Mouse (Mus musculus) midbrain, embryonic 11.5 days (tissue): ENCODE measurements around the gene Kifc5b. TPM values are rescaled to one million over a fixed set of nuclear protein-coding genes. Genes with fewer than 3 reads are reported as not detected.
"Not testable (repeated sequence)": the region's sequence is repeated elsewhere in the genome, so short reads cannot be mapped to it uniquely, and the experiment has no call there.

Experiments used
- ATAC-seq: fragments of 200-750 bp; cut with Nextera tagmentation; 2 replicates; pipeline ENCODE4 v1.8.0; 2017; ENCODE audit warnings: moderate TSS enrichment, moderate library complexity; ENCODE audit not compliant: low FRiP score
- DNase-seq: peaks from one replicate; pipeline ENCODE4 v3.0.0; 2015; ENCODE audit warnings: low spot score; ENCODE audit errors: missing footprints
- H3K27ac ChIP-seq: fragments of 300-500 bp; sonication (generic); 2 replicates; pipeline ENCODE4 v1.5.1; 2014; ENCODE audit warnings: low read depth, low read length
- H3K27me3 ChIP-seq: fragments of 300-500 bp; sonication (generic); 2 replicates; pipeline ENCODE4 v1.6.1; 2014; ENCODE audit warnings: mild to moderate bottlenecking, low read length, moderate library complexity, mixed read lengths; ENCODE audit not compliant: control insufficient read depth, insufficient read depth
- H3K36me3 ChIP-seq: fragments of 300-500 bp; sonication (generic); 2 replicates; pipeline ENCODE4 v1.6.1; 2014; ENCODE audit warnings: mild to moderate bottlenecking, low read length, moderate library complexity, mixed read lengths; ENCODE audit not compliant: control insufficient read depth, insufficient read depth
- H3K4me1 ChIP-seq: fragments of 300-500 bp; sonication (generic); 2 replicates; pipeline ENCODE4 v1.6.1; 2014; ENCODE audit warnings: low read length; ENCODE audit not compliant: control insufficient read depth, insufficient read depth
- H3K4me2 ChIP-seq: fragments of 300-500 bp; sonication (generic); 2 replicates; pipeline ENCODE4 v1.6.1; 2014; ENCODE audit warnings: mild to moderate bottlenecking, moderate library complexity
- H3K4me3 ChIP-seq: fragments of 300-500 bp; sonication (generic); 2 replicates; pipeline ENCODE4 v1.5.1; 2014; ENCODE audit warnings: low read depth, low read length
- H3K9ac ChIP-seq: fragments of 300-500 bp; sonication (generic); 2 replicates; pipeline ENCODE4 v1.6.1; 2014; ENCODE audit warnings: low read length
- H3K9me3 ChIP-seq: fragments of 300-500 bp; sonication (generic); 2 replicates; pipeline ENCODE4 v1.6.1; 2016; ENCODE audit warnings: low read length; ENCODE audit not compliant: control insufficient read depth
- WGBS: fragments of 180-500 bp; shearing (Covaris S2); extraction: QIAGEN DNeasy Blood & Tissue Kit; methylation state at CpG from one replicate; pipeline ENCODE4 v1.1.7; 2014; 5-methylcytosine and 5-hydroxymethylcytosine counted together
- polyA plus RNA-seq: library from polyadenylated mRNA; unstranded; fragments of >200 nt; fragmentation: Nextera tagmentation; extraction: Ambion mirVana; gene quantifications from 2 replicates; pipeline ENCODE4 v1.2.1, GENCODE M21; 2014

The Kifc5b gene
- polyA plus RNA-seq, 1 experiment from 2014 or later: 6.4 TPM

DNA sequence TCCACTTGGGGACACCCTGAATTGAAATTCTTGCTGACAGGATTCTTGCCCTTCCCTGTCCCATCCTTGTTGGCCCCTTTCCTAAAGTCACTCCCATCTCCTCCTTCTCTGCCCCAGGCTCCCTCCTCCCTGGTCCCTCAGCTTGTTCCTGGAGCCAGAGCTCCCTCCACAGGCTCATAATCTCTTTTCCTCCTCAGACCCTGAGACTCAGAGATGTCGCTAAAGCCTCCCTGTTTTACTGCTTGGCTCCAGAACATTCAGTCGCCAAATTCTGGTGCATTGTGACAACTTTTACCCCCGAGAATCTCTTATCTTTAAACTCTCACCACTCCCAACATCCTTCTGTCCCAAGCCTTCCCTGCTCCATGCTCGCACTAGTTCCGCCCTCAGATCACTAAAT is 12.6 kb upstream of the Kifc5b start:
- ATAC-seq (no peak), DNase-seq (no peak)
- Histone ChIP-seq H3K36me3 (no peaks in the 10 kb centered on the region), H3K27me3 (no peaks in the 10 kb centered on the region), H3K4me1 (no peaks in the 10 kb centered on the region), H3K9ac (no peak overlapping the region), H3K4me3 (no peak overlapping the region), H3K4me2 (no peak overlapping the region), H3K9me3 (no peaks in the 10 kb centered on the region), H3K27ac (no peak overlapping the region)
- 58% methylated on average over 5 of the region's 5 CpGs for WGBS

DNA sequence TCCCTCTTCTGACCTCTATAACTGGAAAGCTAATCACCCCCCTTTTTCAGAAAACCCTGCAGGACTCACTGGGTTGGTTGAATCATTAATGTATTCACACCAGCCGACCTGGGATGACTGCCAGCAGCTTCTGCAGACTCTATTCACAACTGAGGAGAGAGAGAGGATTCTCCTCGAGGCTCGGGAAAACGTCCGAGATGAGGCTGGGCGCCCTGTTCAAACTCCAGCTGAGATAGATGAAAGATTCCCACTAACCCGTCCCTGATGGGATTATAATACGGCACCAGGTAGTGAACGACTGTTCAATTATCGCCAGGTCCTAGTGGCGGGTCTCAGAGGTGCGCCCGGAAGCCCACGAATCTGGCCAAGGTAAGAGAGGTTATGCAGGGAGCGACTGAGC is 9.4 kb upstream of the Kifc5b start:
- WGBS: 93% methylated on average over 14 of the region's 15 CpGs

DNA sequence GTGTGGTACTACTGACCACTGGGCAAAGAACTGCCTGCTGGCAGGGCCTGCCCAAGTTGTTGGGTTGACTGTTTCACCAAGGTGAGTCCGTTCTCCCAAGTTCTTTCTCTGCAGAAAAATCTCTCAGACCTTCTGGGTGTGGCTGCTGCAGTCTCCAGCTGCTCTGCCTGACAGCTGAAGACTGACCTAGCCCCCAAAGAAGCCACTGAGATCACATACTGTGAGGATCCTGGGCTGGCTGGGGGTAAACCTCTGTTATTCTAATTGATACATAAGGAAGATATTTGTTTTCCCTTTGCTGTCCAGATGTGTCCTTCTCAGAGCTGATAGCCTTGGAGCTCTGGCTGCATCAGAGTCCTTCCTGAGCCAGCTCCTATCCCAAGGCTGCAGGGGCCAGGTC is 1.6 kb upstream of the Kifc5b start:
- H3K9ac ChIP-seq: no peak overlapping the region
- no peak overlapping the region for H3K4me2 ChIP-seq
- DNase-seq: peak; percentile 79
- H3K27me3 ChIP-seq: no peaks in the 10 kb centered on the region
- no peaks in the 10 kb centered on the region for H3K36me3 ChIP-seq
- H3K4me1 ChIP-seq: peaks cover 6% of the 10 kb centered on the region; the same call in 1 of the 2 replicates
- ATAC-seq: no peak
- no peak overlapping the region for H3K27ac ChIP-seq
- no peaks in the 10 kb centered on the region for H3K9me3 ChIP-seq
- H3K4me3 ChIP-seq: no peak overlapping the region
- 48% methylated on average over 1 of the region's 1 CpGs for WGBS

More for the DNA sequence above, 9.4 kb upstream of the Kifc5b start:
- not testable (repeated sequence) for DNase-seq, H3K27me3 ChIP-seq, ATAC-seq, H3K4me1 ChIP-seq, H3K9me3 ChIP-seq, H3K4me2 ChIP-seq, H3K27ac ChIP-seq, H3K4me3 ChIP-seq, H3K9ac ChIP-seq, H3K36me3 ChIP-seq

DNA sequence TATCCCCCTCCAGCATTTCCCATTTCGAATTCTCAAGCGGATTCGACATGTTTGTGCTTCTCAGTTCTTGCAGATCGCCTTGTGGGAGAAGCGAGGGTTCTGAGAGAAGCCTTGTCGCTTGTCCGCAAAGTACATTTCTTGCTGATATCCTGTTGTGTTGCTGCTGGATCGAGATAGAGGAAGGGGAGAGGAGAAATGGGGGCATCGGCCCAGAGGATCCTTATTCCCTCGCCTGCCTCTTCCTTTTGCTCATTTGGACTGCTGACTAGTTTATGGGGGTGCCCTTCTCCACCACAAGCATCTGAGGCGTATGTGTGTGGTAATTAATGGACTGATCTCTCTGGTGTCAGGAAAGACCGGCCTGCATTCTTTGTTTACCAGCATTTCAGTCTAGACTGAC is 669 bp downstream of the Kifc5b start:
- peak overlapping the region; percentile 65 for H3K4me3 ChIP-seq
- H3K4me2 ChIP-seq: peak overlapping the region; percentile 48
- H3K27me3 ChIP-seq, ATAC-seq, H3K4me1 ChIP-seq, H3K9me3 ChIP-seq, H3K36me3 ChIP-seq, H3K27ac ChIP-seq: not testable (repeated sequence)
- peak; percentile 83 for DNase-seq
- H3K9ac ChIP-seq: peak overlapping the region; percentile 75
- 4% methylated on average over 12 of the region's 12 CpGs for WGBS

DNA sequence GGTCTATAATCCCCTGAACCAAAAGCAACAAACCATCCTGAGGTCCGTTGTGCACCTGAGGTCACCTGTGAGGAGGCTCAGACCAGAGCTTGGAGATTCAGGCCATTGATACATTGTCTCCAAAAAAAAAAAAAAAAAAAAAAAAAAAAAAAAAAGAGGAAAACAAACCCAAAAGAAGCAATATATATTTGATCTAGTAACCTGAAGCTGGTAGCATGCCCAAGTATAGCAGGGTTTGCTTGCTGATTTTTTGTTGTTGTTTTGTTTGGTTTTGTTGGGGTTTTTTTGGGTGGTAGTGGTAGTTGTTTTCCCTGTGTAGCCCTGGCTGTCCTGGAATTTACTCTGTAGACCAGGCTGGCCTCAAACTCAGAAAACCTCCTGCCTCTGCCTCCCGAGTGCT is 1.5 kb downstream of the Kifc5b start:
- Histone ChIP-seq H3K4me3 (peak overlapping the region; percentile 65), H3K4me1 (peaks cover 6% of the 10 kb centered on the region; the same call in 1 of the 2 replicates), H3K9me3 (no peaks in the 10 kb centered on the region), H3K9ac (0 out of 2 replicates have a peak overlapping the region, but pooled peaks have one; percentile 24), H3K36me3 (no peaks in the 10 kb centered on the region; the same call in 1 of the 2 replicates), H3K27me3 (no peaks in the 10 kb centered on the region), H3K4me2 (peak overlapping the region; percentile 48), H3K27ac (no peak overlapping the region)
- ATAC-seq (no peak), DNase-seq (peak; percentile 33)
- 68% methylated on average over 2 of the region's 2 CpGs for WGBS

DNA sequence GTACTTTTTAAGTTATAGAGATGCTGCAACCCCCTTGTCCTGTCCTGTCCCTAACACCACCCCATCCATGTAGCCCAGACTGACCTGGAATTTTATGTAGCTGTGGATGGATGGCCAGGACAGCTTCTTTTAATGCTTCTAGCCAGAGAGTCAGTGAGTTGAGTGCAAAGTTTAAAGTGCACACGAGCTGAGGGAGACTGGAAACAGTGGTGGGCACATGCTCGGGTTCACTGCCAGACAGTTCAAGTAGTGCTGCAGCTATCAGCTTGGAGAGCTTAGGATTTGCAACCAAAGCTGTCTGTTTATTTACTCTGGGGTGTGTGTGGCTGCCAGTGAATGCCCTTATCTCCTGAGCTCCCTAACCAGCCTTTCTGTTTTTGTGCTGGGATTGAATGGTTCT is 2.6 kb downstream of the Kifc5b start:
- not testable (repeated sequence) for DNase-seq, ATAC-seq, H3K27ac ChIP-seq, H3K27me3 ChIP-seq, H3K4me2 ChIP-seq, H3K9me3 ChIP-seq, H3K36me3 ChIP-seq, H3K4me3 ChIP-seq, H3K9ac ChIP-seq, H3K4me1 ChIP-seq
- 76% methylated on average over 2 of the region's 2 CpGs for WGBS

DNA sequence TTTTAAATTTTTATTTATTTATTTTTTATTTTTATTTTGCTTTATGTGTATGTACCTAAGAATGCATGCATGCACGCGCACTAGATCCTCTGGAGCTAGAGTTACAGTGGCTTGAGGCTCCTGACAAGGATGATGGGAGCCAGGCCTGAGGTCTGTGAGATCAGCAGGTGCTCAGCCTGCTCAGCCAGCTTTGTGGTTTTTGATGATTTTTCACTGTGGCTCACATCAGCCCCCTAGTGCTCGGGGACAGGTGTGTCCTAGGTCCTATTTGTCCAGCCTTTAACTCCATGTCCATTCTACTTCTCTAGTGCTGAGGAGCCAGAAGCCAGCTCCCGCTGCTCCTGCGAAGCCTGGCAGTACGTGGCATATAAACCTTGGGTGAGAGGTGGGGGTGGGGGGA is 5.5 kb downstream of the Kifc5b start:
- H3K9me3 ChIP-seq, H3K36me3 ChIP-seq, H3K4me1 ChIP-seq, H3K27me3 ChIP-seq, DNase-seq, H3K4me3 ChIP-seq, H3K9ac ChIP-seq, H3K4me2 ChIP-seq, H3K27ac ChIP-seq, ATAC-seq: not testable (repeated sequence)
- 98% methylated on average over 5 of the region's 6 CpGs for WGBS

DNA sequence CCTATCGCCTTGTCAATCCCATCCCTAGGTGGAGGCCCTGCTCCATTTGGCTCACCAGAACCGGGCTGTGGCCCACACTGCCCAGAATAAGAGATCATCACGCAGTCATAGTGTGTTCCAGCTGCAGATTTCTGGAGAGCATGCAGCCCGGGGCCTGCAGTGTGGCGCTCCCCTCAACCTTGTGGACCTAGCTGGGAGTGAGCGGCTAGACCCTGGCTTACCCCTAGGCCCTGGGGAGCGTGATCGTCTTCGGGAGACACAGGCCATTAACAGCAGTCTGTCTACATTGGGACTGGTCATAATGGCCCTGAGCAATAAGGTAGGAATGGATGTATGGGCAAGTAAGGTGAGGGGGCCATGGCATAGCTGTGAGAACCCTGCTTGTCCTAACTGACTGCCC is 8.5 kb downstream of the Kifc5b start:
- 96% methylated on average over 9 of the region's 9 CpGs for WGBS
- not testable (repeated sequence) for H3K4me3 ChIP-seq, ATAC-seq, H3K9ac ChIP-seq, H3K36me3 ChIP-seq, H3K27me3 ChIP-seq, H3K27ac ChIP-seq, H3K9me3 ChIP-seq, H3K4me2 ChIP-seq, H3K4me1 ChIP-seq
- peak; percentile 28 for DNase-seq

DNA sequence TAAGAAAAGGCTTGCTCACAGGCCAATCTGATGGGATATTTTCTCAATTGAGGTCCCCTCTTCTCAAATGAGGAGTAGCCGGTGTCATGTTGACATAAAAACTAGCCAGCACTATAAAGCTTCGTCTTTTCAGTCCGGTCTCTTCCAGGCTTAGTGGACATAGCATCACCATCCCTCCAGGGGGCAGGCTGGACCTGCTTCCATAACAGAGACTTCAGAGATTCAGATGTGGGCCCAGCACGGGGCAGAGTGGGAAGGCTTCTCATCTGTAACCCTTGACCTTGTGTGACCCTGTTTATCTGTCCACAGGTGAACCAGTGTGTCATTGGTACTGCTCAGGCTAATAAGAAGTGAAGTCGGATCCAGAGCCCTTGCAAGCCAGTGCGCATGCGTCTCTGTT is 14.9 kb downstream of the Kifc5b start:
- H3K4me3 ChIP-seq, H3K36me3 ChIP-seq, H3K27ac ChIP-seq, H3K9ac ChIP-seq, ATAC-seq, H3K9me3 ChIP-seq, H3K27me3 ChIP-seq, H3K4me2 ChIP-seq: not testable (repeated sequence)
- peaks cover 13% of the 10 kb centered on the region for H3K4me1 ChIP-seq
- WGBS: 72% methylated on average over 7 of the region's 7 CpGs
- peak; percentile 87 for DNase-seq
